Mouse (Mus musculus) lung, adult 2 months (tissue): ENCODE measurements around the gene Ptpdc1. TPM values are rescaled to one million over a fixed set of nuclear protein-coding genes. Genes with fewer than 3 reads are reported as not detected.

ENCODE experiments used
- DNase-seq: peaks from one replicate; pipeline ENCODE4 v3.0.0; 2022
- H3K4me1 ChIP-seq: fragments of 200-500 bp; 2 replicates; pipeline ENCODE4 v1.6.1; 2011; ENCODE audit warnings: low read length; ENCODE audit not compliant: control insufficient read depth, insufficient read depth
- H3K4me3 ChIP-seq: fragments of 200-500 bp; replicated peaks from 2 replicates; pipeline ENCODE3; 2011; ENCODE audit warnings: low read depth, mild to moderate bottlenecking, control low read depth, low read length; ENCODE audit errors: extremely low read depth
- CTCF ChIP-seq: fragments of 200-500 bp; IDR thresholded peaks from 2 replicates; pipeline ENCODE4 v1.5.1; 2011; ENCODE audit warnings: mild to moderate bottlenecking, low read length, control low read depth; ENCODE audit not compliant: insufficient read depth
- POLR2A ChIP-seq: fragments of 200-500 bp; IDR thresholded peaks from 2 replicates; pipeline ENCODE4 v1.6.1; 2011; ENCODE audit warnings: low read depth, mild to moderate bottlenecking, control low read depth, low read length, borderline replicate concordance; ENCODE audit errors: extremely low read depth
- WGBS: fragments of 180-500 bp; shearing (Covaris S2); methylation state at CpG from one replicate; pipeline ENCODE4 v1.1.7; 2018; 5-methylcytosine and 5-hydroxymethylcytosine counted together
- polyA plus RNA-seq: library from polyadenylated mRNA; depleted of rRNA; stranded (reverse); fragments of >200 nt; gene quantifications from 2 replicates; pipeline ENCODE4 v1.2.3, GENCODE M21; 2012

Gene Ptpdc1
- polyA plus RNA-seq, 1 experiment: 3.8 TPM

DNA sequence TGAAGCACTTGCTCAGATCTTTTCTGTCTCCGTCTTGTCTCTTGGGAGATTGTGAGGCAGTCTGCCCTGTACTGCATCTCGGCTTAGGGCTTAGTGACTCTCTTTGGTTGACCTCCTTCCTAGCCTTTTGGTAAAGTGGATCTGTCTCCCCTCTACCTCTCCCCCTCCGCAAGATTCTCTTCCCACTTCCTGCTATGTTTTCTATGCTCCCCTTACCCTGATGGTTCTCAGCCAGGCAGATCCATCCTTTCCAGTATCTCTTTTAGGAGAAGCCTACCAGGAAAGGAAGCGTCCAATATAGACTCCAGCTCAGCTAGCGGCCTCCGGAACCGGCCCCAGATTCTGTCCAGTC lies 38.5 kb upstream of the Ptpdc1 start:
- peaks cover 2% of the 10 kb centered on the region for H3K4me1 ChIP-seq
- no peak overlapping the region for H3K4me3 ChIP-seq
- no peak for DNase-seq
- TF ChIP-seq CTCF (no peak), POLR2A (no peak)
- WGBS: 38% methylated on average over 7 of the region's 7 CpGs

DNA sequence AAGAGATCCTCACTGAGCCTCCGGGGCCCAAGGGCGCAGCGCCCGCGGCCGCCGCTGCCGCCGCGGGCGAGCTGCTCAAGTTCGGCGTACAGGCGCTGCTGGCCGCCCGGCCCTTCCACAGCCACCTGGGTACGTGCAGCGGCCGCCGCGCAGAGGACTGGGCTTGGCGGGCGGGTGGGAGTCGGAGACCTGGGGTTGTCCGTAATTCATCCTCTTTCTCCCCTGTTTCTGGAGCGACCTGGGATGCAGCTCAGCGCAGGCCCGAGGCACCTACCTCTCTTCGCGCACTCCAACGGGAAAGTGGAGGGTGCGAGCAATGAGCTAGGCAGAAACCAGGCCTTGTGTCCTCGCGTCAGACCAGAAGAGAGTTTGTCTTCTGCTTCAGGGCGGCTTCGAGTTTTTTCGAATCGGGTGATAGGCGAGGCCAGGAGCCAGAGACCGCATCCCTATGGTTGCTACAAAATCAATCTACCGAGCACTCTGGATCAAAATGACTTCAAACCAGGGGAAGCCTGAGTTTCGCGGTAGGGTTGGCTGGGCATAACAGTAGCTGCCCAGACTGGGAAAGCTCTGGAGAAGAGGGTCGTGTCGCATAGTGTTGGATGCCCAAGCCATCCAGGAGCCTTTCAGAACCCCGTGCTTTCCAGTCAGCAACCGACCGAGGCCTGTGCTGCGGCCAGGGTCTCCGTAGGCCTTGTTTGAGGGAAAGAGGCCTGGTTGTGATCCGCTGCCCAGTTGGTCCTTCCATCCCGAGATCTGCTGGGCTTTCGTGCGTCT lies 37.9 kb upstream of the Ptpdc1 start:
- 13% methylated on average over 54 of the region's 54 CpGs for WGBS
- H3K4me3 ChIP-seq: no peak overlapping the region
- no peak for DNase-seq
- TF ChIP-seq POLR2A (no peak), CTCF (no peak)
- H3K4me1 ChIP-seq: no peaks in the 10 kb centered on the region; the same call in 1 of the 2 replicates

DNA sequence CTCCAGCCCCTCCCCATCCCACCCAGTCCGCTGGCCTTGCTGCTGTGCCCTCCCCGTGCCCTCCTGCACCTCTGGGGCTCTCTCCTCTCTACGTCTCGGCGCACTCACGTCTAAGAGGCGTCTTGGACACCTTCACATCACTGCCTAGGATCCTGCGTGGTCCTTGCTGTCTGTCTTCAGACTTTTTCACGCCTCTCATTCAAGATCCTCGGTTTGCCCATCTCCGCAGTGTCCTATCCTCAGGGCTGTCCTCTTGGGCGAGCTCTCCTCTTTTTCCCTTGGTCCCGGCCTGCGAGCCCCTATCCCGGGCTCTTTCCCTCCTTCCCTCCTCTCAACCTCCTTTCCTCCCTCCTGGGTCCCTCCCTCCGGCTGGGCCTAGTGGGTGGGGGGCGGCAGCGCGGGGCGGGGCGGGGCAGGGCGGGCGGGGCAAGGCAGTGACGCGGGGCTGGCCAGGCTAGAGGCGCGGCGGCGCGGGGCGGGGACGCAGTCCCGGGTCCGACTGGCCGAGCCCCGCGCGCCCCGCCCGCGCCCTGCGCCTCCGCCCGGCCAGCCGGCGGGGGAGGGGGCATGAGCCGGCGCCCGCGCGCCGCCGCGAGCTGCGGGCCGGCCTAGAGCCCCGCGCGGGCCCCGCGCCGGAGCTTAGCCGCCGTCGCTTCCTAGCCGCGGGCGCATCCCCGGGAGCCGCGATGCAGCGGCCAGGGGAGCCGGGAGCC lies 37.1 kb upstream of the Ptpdc1 start, which contains the start of gene Barx1:
Gene Barx1 (plus strand): TSS at position 568 of the 713 bp plus-strand sequence.
- DNase-seq: no peak
- WGBS: under 1% methylated on average over 56 of the region's 73 CpGs
- Histone ChIP-seq H3K4me3 (no peak within 1 kb of the TSS), H3K4me1 (no peaks in the 10 kb centered on the region; the same call in 1 of the 2 replicates)
- TF ChIP-seq CTCF: no peak
- no peak for TF ChIP-seq POLR2A

DNA sequence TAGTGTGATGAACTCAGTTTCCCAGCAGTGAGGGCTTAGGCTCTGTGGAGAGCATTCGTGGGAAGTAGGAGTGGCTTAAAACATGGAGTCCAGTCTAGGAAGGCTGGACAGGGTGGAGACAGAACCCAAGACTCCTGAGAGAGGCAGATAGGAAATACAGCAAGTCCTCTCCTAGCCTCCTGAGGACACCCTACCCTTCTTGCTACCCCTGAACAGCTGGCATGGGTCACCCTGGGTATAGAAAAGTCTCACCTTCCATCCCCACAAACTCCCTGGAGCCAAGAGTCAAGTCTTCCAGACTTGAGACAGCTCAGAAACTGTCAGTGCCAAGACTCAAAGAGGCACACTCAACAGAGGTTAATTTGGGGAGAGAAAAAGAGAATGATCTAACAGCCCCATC lies 36.1 kb upstream of the Ptpdc1 start:
- no peak for DNase-seq
- no peak overlapping the region for H3K4me3 ChIP-seq
- TF ChIP-seq POLR2A (no peak), CTCF (no peak)
- 7% methylated on average over 1 of the region's 1 CpGs for WGBS
- H3K4me1 ChIP-seq: no peaks in the 10 kb centered on the region; the same call in 1 of the 2 replicates

DNA sequence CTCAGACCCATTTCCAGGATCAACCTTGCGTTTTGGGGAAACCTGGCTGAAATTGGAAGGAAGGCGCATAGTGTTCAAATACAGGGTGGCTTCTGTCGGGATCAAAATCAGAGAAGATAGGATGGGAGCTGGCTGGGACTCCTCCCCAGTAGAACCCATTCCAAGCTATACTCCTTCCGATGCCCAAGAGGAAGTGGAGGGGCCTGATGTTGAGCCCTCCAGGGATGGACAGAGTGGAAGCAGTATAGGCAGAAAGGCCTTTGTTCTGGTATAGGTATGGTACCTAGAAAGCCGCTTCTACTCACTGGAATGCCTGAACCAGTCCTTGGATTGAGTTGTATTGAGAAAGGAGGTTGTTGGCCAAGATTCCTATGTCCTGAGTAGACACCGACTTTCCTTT lies 35.3 kb upstream of the Ptpdc1 start:
- no peak for TF ChIP-seq CTCF
- DNase-seq: no peak
- 25% methylated on average over 6 of the region's 6 CpGs for WGBS
- H3K4me3 ChIP-seq: no peak overlapping the region
- H3K4me1 ChIP-seq: no peaks in the 10 kb centered on the region; the same call in 1 of the 2 replicates

DNA sequence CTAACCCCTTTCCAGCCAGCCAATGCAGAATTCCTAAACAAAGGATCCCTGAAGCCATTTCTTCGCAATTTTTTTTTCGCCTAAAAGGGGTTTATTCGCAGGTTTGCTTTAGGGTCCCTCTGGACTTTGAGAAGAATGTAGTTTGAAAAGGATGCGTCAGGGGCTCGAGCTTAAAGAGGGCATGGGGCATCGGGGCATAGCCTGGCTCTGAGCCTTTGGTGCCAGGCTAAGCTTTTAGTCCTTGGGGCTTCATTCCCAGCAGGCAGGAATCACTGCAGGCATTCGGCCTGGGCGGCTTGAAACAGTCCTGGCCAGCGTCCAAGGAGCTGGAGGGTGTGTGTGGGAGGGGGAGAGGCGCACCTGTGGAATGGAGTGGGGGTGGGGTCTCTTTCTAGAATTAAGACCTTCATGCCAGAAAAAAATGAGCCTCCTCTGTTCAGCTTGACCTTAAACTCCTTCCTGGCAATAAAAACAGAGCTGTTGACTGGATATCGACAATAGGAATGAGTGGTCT lies 34.8 kb upstream of the Ptpdc1 start:
- DNase-seq: no peak
- Histone ChIP-seq H3K4me1 (no peaks in the 10 kb centered on the region; the same call in 1 of the 2 replicates), H3K4me3 (no peak overlapping the region)
- WGBS: 7% methylated on average over 11 of the region's 11 CpGs
- TF ChIP-seq POLR2A (no peak), CTCF (no peak)

DNA sequence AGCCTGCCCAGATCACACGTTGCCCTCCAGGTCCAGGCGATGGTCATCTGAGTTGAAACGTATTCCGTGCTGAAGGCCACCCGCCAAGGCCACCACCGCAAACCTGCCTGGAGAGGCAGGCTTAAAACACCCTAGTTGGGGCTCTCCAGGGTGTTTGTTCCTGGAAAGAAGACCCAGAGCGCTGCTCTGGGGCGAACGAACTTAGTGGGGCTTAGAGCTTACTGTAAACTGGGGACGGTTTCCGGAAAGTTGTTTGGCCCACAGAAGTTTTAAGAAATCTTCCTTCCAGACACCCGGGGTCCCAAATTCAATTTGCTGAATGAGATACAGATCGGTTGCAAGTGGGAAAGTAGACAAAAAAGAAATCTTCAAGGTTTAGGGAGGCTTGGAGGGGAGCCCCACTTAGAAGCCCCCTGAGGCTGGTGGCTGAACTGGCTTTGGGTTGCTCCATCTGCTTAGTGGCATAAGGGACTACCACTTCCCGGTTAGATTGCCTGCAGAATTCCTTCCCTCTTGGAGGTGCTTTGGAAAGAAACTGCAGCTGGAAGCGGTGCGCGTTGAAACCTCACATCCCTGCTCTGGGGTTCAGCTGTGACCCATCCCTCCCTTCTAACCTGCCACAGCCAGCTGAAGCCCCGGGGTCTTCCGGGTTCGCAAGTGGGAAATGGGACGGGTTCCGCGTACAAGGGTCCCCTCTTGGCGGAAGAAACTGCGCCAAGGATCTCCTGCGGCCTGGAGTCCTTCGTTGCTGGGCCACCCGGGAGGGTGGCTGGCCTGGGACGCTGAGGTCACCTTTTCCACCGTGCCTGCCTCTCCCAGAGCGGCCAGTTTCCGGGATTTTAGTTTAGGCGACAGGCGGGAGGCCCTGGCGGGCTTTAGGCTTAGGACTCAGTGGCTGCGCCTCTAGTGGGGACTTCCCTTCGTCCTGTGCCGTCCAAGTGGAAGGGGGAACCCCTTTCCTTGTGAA lies 34.1 kb upstream of the Ptpdc1 start:
- WGBS: 9% methylated on average over 38 of the region's 38 CpGs
- TF ChIP-seq CTCF (no peak), POLR2A (no peak)
- Histone ChIP-seq H3K4me3 (no peak overlapping the region), H3K4me1 (no peaks in the 10 kb centered on the region; the same call in 1 of the 2 replicates)
- DNase-seq: no peak

DNA sequence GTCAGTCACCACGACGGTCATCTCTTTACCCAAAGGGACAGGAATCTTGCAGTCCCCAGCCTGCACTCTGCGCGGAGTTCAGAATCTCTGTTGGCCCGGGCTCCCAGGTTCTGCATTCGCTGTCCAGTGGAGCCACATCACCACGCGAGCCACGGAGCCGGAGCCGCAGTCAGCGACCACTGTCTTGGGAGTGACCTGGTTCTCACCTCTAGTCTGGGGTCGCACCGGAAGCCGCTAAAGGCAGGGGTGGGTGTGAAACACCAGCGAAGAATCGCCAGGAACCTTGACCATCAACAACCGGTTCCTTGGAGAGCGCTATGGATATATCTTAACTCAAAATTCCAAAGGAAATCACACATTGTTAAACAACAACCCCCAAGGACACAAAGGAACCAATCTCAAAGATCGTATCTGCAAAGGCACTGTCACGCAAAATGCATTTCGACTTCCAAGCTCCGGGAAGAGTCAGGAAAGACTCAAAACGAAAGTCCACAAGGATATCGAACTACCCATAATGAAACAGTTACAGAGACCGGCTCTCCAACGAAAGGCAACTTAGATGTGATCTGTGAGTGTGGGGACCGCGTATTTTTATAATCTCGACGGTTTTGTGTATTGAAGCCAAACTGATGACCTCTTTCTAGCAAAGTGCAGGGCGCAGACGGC lies 33.3 kb upstream of the Ptpdc1 start:
- 3% methylated on average over 33 of the region's 33 CpGs for WGBS
- TF ChIP-seq CTCF (no peak), POLR2A (no peak)
- Histone ChIP-seq H3K4me3 (no peak overlapping the region), H3K4me1 (no peaks in the 10 kb centered on the region; the same call in 1 of the 2 replicates)
- DNase-seq: peak; percentile 24
